Mouse (Mus musculus): ENCODE data around the gene Mcm6. TPM values are rescaled to one million over a fixed set of nuclear protein-coding genes. Genes with fewer than 3 reads are reported as not detected.
"Not testable (repeated sequence)": the region's sequence is repeated elsewhere in the genome, so short reads cannot be mapped to it uniquely, and the experiment has no call there.

Mcm6 gene
- polyA plus RNA-seq, 1 experiment from 2014 or later = 93.8 TPM

DNA sequence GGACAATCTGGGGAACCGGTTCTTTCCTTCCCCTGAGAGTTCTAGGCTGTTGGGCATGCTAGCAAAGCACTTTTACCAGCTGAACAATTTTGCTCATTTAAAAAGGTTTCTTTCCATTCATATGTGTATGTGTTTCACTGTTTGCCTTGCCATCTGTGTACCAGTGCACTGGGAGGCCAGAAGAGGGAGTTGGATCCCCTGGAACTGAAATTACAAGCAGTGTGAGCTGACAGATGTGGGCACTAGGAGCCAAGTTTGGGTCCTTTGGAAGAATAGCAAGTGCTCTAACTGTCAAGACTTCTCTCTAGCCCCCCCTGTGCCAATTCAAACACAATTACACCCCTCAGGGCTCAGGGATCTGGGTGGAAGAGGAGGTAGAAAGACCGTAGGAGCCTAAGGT lies 34.7 kb downstream of the Mcm6 start:
- WGBS = 94% methylated on average over 2 of the region's 2 CpGs
- peaks cover 4% of the 10 kb centered on the region; the same call in 1 of the 2 replicates for H3K36me3 ChIP-seq
- H3K9me3 ChIP-seq = no peaks in the 10 kb centered on the region
- no peak overlapping the region for H3K4me2 ChIP-seq (replicated peaks)
- no peak overlapping the region for H3K27ac ChIP-seq
- no peaks in the 10 kb centered on the region for H3K4me1 ChIP-seq (replicated peaks)
- no peak overlapping the region for H3K4me3 ChIP-seq (replicated peaks)
- H3K27me3 ChIP-seq = no peaks in the 10 kb centered on the region
- H3K9ac ChIP-seq (replicated peaks) = no peak overlapping the region
- no peak for ATAC-seq

DNA sequence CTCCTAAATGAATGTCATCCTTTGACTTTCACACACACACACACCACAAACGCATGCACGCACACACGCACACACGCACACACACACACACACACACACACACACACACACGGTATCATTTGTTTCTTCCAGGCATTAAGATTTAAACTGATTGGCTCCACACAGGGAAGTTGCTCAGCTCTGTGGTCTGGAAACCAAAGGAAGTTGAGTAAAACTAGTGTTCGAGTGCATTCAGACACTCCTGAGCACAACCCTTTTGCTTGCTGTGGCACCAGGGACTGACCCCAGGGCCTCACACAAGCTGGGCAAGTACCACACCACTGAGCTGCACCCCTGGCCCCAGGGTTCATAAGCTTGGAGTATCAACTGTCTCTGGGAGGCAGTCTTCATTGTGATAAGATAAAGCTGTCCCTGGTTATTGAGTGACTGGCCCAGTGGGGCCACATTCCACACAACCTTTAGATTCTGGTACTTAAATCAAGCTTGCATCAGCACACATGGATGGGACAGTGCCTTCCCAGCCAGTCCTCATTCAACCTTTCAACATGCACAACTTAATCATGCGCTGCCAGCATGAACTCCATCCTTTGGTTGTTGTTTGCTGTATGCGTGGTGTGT lies 36.3 kb downstream of the Mcm6 start:
- no peak for ATAC-seq
- H3K4me2 ChIP-seq (replicated peaks) = no peak overlapping the region
- no peak overlapping the region for H3K4me3 ChIP-seq (replicated peaks)
- peaks cover 4% of the 10 kb centered on the region; the same call in 1 of the 2 replicates for H3K36me3 ChIP-seq
- no peak overlapping the region for H3K9ac ChIP-seq (replicated peaks)
- no peaks in the 10 kb centered on the region for H3K4me1 ChIP-seq (replicated peaks)
- H3K9me3 ChIP-seq = no peaks in the 10 kb centered on the region
- 91% methylated on average over 8 of the region's 8 CpGs for WGBS
- H3K27me3 ChIP-seq = no peaks in the 10 kb centered on the region
- H3K27ac ChIP-seq = no peak overlapping the region

DNA sequence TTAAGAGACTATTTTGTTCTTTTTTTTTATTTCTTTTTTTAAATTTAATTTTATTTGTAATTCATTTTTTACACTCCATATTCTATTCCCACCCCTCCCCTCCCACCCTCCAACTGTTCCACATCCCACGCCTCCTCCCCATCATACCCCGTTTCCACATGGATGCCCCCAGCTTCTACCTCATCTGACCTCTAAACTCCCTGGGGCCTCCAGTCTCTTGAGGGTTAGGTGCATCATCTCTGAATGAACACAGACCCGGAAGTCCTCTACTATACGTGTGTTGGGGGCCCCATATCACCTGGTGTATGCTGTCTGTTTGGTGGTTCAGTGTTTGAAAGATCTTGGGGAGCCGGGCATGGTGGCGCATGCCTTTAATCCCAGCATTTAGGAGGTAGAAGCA lies 40.2 kb downstream of the Mcm6 start:
- not testable (repeated sequence) for H3K36me3 ChIP-seq; H3K9me3 ChIP-seq; ATAC-seq; H3K27ac ChIP-seq; H3K4me2 ChIP-seq (replicated peaks); H3K4me1 ChIP-seq (replicated peaks); H3K27me3 ChIP-seq; H3K9ac ChIP-seq (replicated peaks); H3K4me3 ChIP-seq (replicated peaks)
- 87% methylated on average over 6 of the region's 6 CpGs for WGBS

DNA sequence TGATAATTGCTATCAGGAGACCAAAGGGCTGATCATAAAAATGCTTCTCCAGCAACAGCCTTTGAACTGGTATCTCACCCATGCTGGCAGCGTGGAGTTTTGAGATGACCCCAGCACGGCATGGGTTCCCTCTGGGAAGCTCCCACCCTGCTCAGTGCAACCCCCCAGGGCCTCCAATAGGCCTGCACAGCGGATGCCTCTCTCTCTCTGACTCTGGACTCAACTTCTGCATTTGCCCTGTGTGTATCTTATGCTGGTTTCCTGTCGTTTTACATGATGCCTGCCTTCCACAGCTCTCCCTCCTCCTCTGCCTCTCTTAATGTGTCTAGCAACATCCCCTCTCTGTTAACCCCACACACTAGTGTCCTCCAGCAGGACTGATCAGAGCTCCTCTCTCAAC lies 44.8 kb downstream of the Mcm6 start:
- Histone ChIP-seq H3K36me3 (no peaks in the 10 kb centered on the region), H3K9ac (replicated peaks) (no peak overlapping the region), H3K27ac (no peak overlapping the region), H3K9me3 (no peaks in the 10 kb centered on the region), H3K4me2 (replicated peaks) (no peak overlapping the region), H3K27me3 (no peaks in the 10 kb centered on the region), H3K4me3 (replicated peaks) (no peak overlapping the region), H3K4me1 (replicated peaks) (no peaks in the 10 kb centered on the region)
- ATAC-seq = no peak
- WGBS = 71% methylated on average over 4 of the region's 4 CpGs

DNA sequence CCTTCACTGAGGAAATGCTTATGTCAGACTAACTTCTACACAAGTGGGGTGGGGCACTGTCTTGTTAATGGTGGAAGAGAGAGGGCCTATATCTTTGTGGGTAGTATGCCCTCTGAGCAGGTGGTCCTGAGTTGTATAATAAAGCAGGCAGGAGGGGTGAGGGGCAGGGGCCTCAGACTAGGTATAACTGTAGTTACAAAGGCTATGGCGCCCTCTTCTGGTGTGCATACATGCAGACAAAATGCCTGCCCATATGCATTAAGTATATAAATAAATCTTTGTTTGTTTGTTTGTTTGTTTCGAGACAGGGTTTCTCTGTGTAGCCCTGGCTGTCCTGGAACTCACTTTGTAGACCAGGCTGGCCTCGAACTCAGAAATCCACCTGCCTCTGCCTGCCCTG lies 50.4 kb downstream of the Mcm6 start:
- 78% methylated on average over 3 of the region's 3 CpGs for WGBS
- no peak overlapping the region for H3K4me2 ChIP-seq (replicated peaks)
- H3K9me3 ChIP-seq = no peaks in the 10 kb centered on the region
- H3K36me3 ChIP-seq = no peaks in the 10 kb centered on the region
- no peak overlapping the region for H3K9ac ChIP-seq (replicated peaks)
- H3K4me1 ChIP-seq (replicated peaks) = no peaks in the 10 kb centered on the region
- no peaks in the 10 kb centered on the region for H3K27me3 ChIP-seq
- no peak overlapping the region for H3K27ac ChIP-seq
- ATAC-seq = no peak
- no peak overlapping the region for H3K4me3 ChIP-seq (replicated peaks)

DNA sequence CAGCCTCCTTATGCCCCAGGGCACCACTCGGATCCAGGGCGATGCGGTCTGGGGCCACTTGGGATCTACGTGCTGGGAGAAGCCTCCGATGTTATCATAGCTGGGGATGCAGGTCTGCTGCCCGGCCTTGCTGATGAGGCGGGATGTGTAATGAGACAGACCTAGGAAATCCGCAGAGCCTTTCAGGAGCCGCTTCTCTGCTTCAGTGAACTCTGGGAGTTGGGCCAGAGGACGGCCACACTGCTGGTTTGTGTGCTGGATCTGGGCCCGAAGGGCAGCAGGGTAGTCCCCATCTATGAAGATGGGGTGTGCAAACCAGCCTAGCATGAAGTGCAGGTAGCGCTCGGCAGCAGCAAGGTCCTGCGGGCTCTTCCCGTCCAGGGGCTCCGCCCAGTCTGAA lies 55.6 kb downstream of the Mcm6 start:
- 0 out of 2 replicates have a peak, but pooled peaks cover 5% of the 10 kb centered on the region for H3K36me3 ChIP-seq
- H3K4me2 ChIP-seq (replicated peaks) = no peak overlapping the region
- no peaks in the 10 kb centered on the region for H3K9me3 ChIP-seq
- H3K4me3 ChIP-seq (replicated peaks) = no peak overlapping the region
- H3K4me1 ChIP-seq (replicated peaks) = no peaks in the 10 kb centered on the region
- no peak overlapping the region for H3K27ac ChIP-seq
- no peak for ATAC-seq
- H3K9ac ChIP-seq (replicated peaks) = no peak overlapping the region
- WGBS = 84% methylated on average over 16 of the region's 16 CpGs
- H3K27me3 ChIP-seq = no peaks in the 10 kb centered on the region

DNA sequence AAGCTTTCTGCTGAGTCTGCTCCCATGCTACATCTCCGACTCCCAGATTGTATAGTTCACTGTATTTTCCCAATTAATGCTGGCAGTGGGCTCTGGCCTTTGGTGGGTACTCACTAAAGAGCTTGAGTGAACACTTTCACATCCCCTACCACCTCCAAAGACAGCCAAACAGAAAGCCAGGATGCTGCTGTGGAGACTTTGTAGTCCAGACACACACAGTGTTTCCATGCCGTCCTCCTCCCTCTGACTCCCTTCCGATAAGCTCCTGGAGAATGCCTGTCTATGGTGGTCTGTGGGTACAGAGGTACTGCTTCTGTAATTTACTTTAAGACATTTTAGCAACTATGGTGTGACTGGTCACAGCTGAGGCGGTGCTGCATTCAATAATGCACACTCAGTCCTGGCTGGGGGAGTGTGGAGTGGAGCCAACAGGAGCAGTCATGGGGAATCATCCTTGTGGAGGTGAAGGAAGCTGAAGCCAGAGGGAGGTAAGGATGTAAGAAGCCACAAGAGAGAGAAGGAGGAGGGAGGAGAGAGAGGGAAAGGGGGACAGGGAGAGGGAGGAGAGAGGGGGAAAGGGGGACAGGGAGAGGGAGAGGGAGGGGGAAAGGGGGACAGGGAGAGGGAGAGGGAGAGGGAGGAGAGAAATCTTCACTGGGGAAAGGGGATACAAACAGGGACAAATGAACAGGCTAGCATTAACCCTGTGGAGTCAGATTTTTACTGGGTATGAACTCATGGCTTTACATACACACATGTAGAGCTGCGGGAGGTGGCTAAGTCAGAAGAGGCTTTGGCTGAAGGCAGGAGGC lies 63.5 kb downstream of the Mcm6 start:
- ATAC-seq = 0 out of 2 replicates have a peak, but pooled peaks have one; percentile 14

DNA sequence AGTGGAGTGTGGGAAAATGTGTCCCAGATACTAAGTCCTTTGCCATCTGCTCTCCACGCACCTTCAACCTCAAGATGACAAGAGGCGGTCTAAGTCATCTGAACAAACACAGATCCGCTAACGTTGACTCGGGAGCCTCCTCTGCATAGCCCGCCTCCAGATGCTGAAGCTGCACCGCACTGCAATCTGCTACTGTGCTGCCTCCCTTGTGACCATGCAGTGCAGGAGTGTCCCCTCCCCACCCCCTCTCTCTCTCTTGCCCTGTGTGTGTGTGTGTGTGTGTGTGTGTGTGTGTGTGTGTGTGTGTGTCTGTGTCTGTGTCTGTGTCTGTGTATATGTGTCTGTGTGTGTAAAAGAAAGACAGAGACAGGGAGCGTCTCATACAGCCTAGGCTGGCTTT lies 64.2 kb downstream of the Mcm6 start:
- H3K4me2 ChIP-seq (replicated peaks) = no peak overlapping the region
- H3K4me3 ChIP-seq (replicated peaks) = no peak overlapping the region

More for the DNA sequence above, 63.5 kb downstream of the Mcm6 start:
- Histone ChIP-seq H3K4me2 (replicated peaks) (no peak overlapping the region), H3K9ac (replicated peaks) (no peak overlapping the region), H3K9me3 (no peaks in the 10 kb centered on the region), H3K36me3 (no peaks in the 10 kb centered on the region), H3K27me3 (no peaks in the 10 kb centered on the region), H3K4me1 (replicated peaks) (no peaks in the 10 kb centered on the region), H3K4me3 (replicated peaks) (no peak overlapping the region), H3K27ac (no peak overlapping the region)
- 69% methylated on average over 5 of the region's 5 CpGs for WGBS

DNA sequence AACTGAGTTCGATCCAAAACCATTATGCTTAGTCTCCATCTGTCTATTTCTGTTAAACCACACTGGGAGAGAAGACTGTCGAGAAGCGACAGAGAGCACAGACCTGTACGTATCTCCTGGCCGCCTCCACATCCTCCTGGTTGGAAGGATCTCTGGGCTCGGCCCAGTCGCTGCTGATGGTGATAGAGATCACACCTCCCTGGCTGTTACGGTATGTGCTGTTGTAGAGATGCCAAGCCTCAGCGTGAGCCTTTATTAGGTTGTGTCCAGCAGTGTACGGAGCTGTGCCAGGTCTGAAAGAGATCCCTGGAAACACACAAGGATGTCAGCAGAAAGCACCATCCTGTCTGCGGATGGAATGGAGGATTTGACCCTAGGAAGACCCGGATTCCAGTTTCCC lies 65.9 kb downstream of the Mcm6 start:
- Histone ChIP-seq H3K9me3 (no peaks in the 10 kb centered on the region), H3K4me2 (replicated peaks) (no peak overlapping the region), H3K27me3 (no peaks in the 10 kb centered on the region), H3K4me1 (replicated peaks) (no peaks in the 10 kb centered on the region), H3K9ac (replicated peaks) (no peak overlapping the region), H3K27ac (no peak overlapping the region), H3K4me3 (replicated peaks) (no peak overlapping the region), H3K36me3 (no peaks in the 10 kb centered on the region)
- 93% methylated on average over 12 of the region's 12 CpGs for WGBS
- no peak for ATAC-seq

More for the DNA sequence above, 64.2 kb downstream of the Mcm6 start:
- Histone ChIP-seq H3K9ac (replicated peaks) (no peak overlapping the region), H3K4me1 (replicated peaks) (no peaks in the 10 kb centered on the region), H3K27me3 (no peaks in the 10 kb centered on the region), H3K36me3 (no peaks in the 10 kb centered on the region), H3K27ac (no peak overlapping the region), H3K9me3 (no peaks in the 10 kb centered on the region)
- 84% methylated on average over 8 of the region's 8 CpGs for WGBS
- ATAC-seq = 0 out of 2 replicates have a peak, but pooled peaks have one; percentile 65

DNA sequence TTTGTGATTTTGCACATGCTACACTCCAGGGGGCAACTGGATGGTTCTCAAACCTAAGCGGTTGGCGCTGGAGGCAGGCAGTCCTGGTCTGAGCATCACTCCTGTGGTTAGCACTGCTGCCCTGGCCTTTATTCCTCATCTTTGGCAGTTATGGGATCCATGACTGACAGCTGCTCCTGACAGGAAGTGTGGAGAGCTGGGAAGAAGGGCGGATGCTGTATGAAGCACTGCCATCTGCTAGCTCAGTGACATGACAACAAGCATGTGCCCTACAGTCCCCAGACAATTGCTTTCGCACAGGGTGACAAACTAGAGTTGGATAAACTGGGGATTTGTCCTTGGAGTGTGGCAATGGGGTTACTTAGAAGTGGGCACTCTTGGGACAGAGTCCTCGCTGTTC lies 69.2 kb downstream of the Mcm6 start:
- 89% methylated on average over 5 of the region's 5 CpGs for WGBS
- no peak overlapping the region for H3K4me3 ChIP-seq (replicated peaks)
- H3K36me3 ChIP-seq = 0 out of 2 replicates have a peak, but pooled peaks cover 3% of the 10 kb centered on the region
- no peaks in the 10 kb centered on the region for H3K9me3 ChIP-seq
- no peak for ATAC-seq
- no peak overlapping the region for H3K4me2 ChIP-seq (replicated peaks)
- H3K9ac ChIP-seq (replicated peaks) = no peak overlapping the region
- H3K27ac ChIP-seq = no peak overlapping the region
- no peaks in the 10 kb centered on the region for H3K27me3 ChIP-seq
- H3K4me1 ChIP-seq (replicated peaks) = no peaks in the 10 kb centered on the region

DNA sequence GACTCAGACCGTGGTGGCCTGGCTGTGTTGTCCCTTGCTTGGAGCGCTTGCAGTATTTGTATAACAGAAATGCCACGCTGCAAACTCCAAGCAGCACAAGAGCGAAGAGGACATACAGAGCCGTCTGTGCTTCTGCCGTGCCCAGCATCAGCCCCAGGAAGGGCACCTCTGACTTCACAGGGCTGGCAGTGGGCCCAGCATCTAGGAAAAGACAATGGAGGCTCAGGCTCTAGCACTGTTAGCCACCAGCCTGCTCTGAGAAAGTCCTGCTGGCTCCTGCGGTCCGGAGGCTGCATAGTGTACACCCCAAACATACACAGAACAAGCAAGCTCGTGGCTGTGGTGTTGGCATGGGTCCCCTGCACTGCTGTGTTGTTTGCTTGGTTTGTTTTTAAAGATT lies 74.3 kb downstream of the Mcm6 start:
- Histone ChIP-seq H3K27me3 (no peaks in the 10 kb centered on the region), H3K4me3 (replicated peaks) (no peak overlapping the region), H3K36me3 (peaks cover 29% of the 10 kb centered on the region), H3K4me2 (replicated peaks) (no peak overlapping the region), H3K9me3 (peaks cover 6% of the 10 kb centered on the region; the same call in 1 of the 2 replicates), H3K4me1 (replicated peaks) (no peaks in the 10 kb centered on the region), H3K9ac (replicated peaks) (no peak overlapping the region), H3K27ac (no peak overlapping the region)
- WGBS = 85% methylated on average over 9 of the region's 9 CpGs
- peak; percentile 40; the same call in 1 of the 2 replicates for ATAC-seq

DNA sequence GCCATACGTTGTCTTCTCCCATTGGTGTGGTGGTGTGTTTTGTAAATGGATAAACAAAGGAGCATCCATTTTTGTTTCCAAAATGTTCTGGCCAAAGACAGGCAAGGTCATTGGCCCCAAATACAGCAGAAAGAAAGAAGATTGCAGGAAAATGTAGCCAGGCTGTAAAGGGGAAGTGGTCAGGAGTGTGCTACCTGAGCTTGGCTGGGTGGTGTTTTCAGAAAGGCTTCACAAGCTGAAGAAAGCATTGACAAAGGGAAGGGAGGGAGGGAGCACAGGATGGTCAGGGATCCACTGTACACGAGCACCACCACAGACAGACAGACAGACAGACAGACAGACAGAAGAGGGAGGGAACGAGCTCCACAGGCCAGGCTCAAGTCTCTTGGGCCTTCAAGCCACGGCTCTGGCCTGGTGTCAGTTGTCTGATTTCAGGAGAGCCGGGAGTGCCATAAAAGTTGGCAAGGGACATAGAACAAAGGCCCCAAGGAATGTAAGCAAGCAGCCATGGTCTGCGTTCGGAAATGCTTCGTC lies 75.2 kb downstream of the Mcm6 start:
- Histone ChIP-seq H3K27me3 (no peaks in the 10 kb centered on the region), H3K9ac (replicated peaks) (no peak overlapping the region), H3K4me1 (replicated peaks) (no peaks in the 10 kb centered on the region), H3K4me3 (replicated peaks) (no peak overlapping the region), H3K4me2 (replicated peaks) (no peak overlapping the region), H3K36me3 (peaks cover 38% of the 10 kb centered on the region), H3K27ac (no peak overlapping the region), H3K9me3 (peaks cover 6% of the 10 kb centered on the region; the same call in 1 of the 2 replicates)
- no peak for ATAC-seq
- 93% methylated on average over 8 of the region's 8 CpGs for WGBS
